Mouse (Mus musculus) retina, postnatal 1 day (tissue): ENCODE measurements around the gene Sirt2.

Experiments
- DNase-seq: peaks from one replicate; pipeline ENCODE4 v3.0.0-alpha.2; 2012

The Sirt2 gene

GRCm38 (mm10) chr7:28766173-28766879 lies at the start of gene Sirt2:
Gene Sirt2, plus strand, starts transcription at chr7:28766735.
- DNase-seq, result peak; percentile 100

GRCm38 (mm10) chr7:28717726-28718125 lies 48.8 kb upstream of the Sirt2 start:
- DNase-seq, result no peak

GRCm38 (mm10) chr7:28719159-28719558 lies 47.4 kb upstream of the Sirt2 start:
- no peak for DNase-seq

GRCm38 (mm10) chr7:28719650-28720049 lies 46.9 kb upstream of the Sirt2 start:
- no peak for DNase-seq

GRCm38 (mm10) chr7:28720753-28721537 lies 45.6 kb upstream of the Sirt2 start:
- DNase-seq, result peak; percentile 53

GRCm38 (mm10) chr7:28722079-28722478 lies 44.5 kb upstream of the Sirt2 start:
- peak; percentile 42 for DNase-seq

- no peak for DNase-seq
Observed at GRCm38 (mm10) chr7:28724613-28725012, 41.9 kb upstream of the Sirt2 start.

- peak; percentile 88 for DNase-seq
Observed at GRCm38 (mm10) chr7:28726600-28726999, 39.9 kb upstream of the Sirt2 start.

GRCm38 (mm10) chr7:28727649-28728340 lies 38.7 kb upstream of the Sirt2 start:
- DNase-seq, result peak; percentile 52

GRCm38 (mm10) chr7:28732341-28733142 lies 34.0 kb upstream of the Sirt2 start:
- DNase-seq, result peak; percentile 94

GRCm38 (mm10) chr7:28733211-28733610 lies 33.3 kb upstream of the Sirt2 start:
- DNase-seq, result no peak

GRCm38 (mm10) chr7:28735701-28736100 lies 30.8 kb upstream of the Sirt2 start:
- DNase-seq, result no peak

- no peak for DNase-seq
Observed at GRCm38 (mm10) chr7:28739829-28740228, 26.7 kb upstream of the Sirt2 start.

GRCm38 (mm10) chr7:28740949-28741348 lies 25.6 kb upstream of the Sirt2 start:
- DNase-seq, result no peak

- no peak for DNase-seq
Observed at GRCm38 (mm10) chr7:28741368-28741708, 25.2 kb upstream of the Sirt2 start.

GRCm38 (mm10) chr7:28741709-28742438 lies 24.7 kb upstream of the Sirt2 start, which contains the start of the genes Mrps12 and Sars2:
Gene Mrps12, minus strand, starts transcription at chr7:28741820.
Gene Sars2, plus strand, starts transcription at chr7:28741992.
- DNase-seq, result peak; percentile 100

- DNase-seq, result no peak
Observed at GRCm38 (mm10) chr7:28749935-28750334, 16.6 kb upstream of the Sirt2 start.

GRCm38 (mm10) chr7:28756079-28756478 lies 10.5 kb upstream of the Sirt2 start, which contains the start of gene Ccer2:
Gene Ccer2, plus strand, starts transcription at chr7:28756174.
- no peak for DNase-seq

- DNase-seq, result no peak
Observed at GRCm38 (mm10) chr7:28758623-28759022, 7.9 kb upstream of the Sirt2 start.

- DNase-seq, result no peak
Observed at GRCm38 (mm10) chr7:28761907-28762306, 4.6 kb upstream of the Sirt2 start.

GRCm38 (mm10) chr7:28765211-28765610 lies 1.3 kb upstream of the Sirt2 start:
- DNase-seq, result no peak

GRCm38 (mm10) chr7:28766910-28767309 lies 375 bp downstream of the Sirt2 start:
- DNase-seq, result no peak
